Mouse (Mus musculus) adrenal gland, postnatal 36 days (tissue): ENCODE data around the gene Dclk3. TPM values are rescaled to one million over a fixed set of nuclear protein-coding genes. Genes with fewer than 3 reads are reported as not detected.
A peak's percentile ranks its signal among the peaks of the same experiment; 100 is the strongest.

Experiments
- DNase-seq, 2 experiments: peaks; one replicate each; pipeline ENCODE4 v3.0.0; 2021; ENCODE audit warnings: mixed read lengths in 1 of 2
- total RNA-seq, 2 experiments: library from RNA; stranded (reverse); gene quantifications; 2 replicates each; pipeline ENCODE4 v1.2.3; 2021

Dclk3 gene
- total RNA-seq, 2 experiments from 2014 or later, result 0.73 to 0.86 TPM

DNA sequence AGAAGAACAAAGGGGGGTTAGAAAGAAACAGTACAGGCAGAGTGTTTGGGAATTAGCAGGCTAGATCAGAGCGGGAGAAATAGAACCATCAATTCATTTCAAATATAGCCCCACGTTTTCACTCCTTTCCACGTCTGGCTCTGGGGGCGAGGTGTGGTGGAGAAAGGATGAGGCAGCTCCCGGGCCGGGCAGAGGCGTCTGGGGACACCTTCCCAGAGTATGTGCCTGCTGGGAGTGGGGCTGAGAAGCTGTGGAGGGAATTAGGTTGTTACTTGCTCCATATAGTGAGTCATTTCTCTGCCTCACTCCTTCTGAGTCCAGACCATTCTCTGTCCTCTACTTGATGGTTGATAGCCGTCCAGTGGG lies 938 bp downstream of the Dclk3 start:
- DNase-seq, result no peak

DNA sequence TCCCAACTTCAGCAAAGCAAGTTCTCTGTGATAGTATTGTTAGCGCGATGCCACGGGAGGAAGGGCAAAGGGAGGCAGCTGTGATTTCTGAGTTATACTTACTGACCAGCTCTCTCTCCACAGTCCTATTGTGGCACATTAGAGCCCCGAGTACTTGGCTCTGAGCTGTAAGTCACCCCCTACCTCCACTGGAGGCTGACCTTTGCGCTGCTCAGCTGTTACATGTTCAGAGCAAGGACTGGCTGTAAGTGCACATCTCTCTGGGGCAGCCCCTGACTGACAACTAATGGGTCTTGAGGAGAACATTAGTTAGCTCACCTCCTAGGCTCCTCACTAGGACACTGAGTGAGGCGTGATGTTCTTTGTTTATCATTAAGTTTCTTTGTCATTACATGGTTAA lies 1.6 kb downstream of the Dclk3 start:
- DNase-seq, result no peak

DNA sequence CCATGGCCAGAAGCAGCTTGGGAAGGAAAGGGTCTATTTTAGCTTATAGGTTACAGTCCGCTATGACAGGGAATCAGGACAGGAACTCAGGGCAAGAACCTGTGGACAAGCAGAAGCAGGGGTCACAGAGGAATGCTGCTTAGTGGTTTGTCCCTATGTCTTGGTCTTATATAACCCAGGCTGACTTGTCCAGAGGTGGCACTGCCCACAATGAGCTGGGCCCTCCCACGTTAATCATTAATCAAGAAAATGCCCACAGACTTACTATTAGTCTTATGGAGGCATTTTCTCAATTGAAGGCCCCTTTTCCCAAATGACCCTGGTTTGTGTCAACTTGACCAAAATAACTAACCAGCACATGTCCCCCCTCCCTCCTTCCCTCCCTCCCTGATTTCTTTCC lies 2.3 kb downstream of the Dclk3 start:
- DNase-seq, result no peak

GRCm38 (mm10) chr9:111446204-111446603 lies 7.3 kb downstream of the Dclk3 start:
- no peak for DNase-seq

GRCm38 (mm10) chr9:111448976-111449375 lies 10.1 kb downstream of the Dclk3 start:
- DNase-seq, result no peak

GRCm38 (mm10) chr9:111449880-111450279 lies 11.0 kb downstream of the Dclk3 start:
- DNase-seq, result no peak

- DNase-seq, result no peak
These were observed 12.0 kb downstream of the Dclk3 start for GRCm38 (mm10) chr9:111450853-111451404.

- DNase-seq, result no peak
These were observed 15.0 kb downstream of the Dclk3 start for GRCm38 (mm10) chr9:111453895-111454294.

GRCm38 (mm10) chr9:111457176-111457935 lies 18.5 kb downstream of the Dclk3 start:
- DNase-seq, result no peak

DNA sequence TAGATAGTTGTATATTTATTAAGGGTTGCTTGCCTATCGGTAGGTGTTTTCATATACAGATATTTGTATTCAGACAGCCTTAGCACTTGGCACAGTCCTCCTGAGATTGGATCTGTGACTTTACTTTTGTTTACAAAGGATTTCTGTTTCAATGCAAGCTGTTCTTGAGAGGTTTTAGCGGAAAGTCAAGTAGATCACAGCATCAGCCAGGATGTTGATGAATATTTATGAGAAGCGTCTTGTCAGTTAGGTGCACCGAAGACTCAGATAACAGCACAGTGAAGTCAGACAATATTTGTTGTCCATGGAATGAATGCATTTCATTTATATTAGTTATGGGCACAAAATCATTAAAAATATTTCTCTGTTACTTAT lies 19.0 kb downstream of the Dclk3 start:
- DNase-seq, result no peak

GRCm38 (mm10) chr9:111459466-111459865 lies 20.6 kb downstream of the Dclk3 start:
- DNase-seq, result no peak

GRCm38 (mm10) chr9:111460201-111460814 lies 21.4 kb downstream of the Dclk3 start:
- peak in 1 of 2 experiments; percentile 2 for DNase-seq

- no peak for DNase-seq
These were observed 22.7 kb downstream of the Dclk3 start for GRCm38 (mm10) chr9:111461415-111462103.

DNA sequence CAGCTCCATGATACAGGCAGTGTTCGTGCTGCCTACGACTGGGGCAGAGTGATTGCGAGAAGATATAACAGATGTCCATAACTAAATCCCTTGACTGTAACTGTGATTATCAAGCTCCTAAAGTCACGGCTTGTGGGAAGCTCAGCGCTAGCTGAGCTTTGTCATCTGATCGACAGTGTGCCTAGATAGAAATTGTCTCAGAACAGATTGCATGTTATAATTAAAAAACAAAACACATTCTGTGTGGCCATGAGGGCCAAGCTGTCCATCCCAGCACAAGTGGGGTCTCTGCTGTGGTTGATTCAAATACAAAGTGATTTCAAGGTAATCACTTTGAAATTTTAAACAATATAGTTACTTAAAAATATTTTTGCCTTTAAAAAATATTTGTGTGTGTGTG lies 26.8 kb downstream of the Dclk3 start:
- no peak for DNase-seq

- DNase-seq, result peak in 1 of 2 experiments; percentile 2
These were observed 35.0 kb downstream of the Dclk3 start for GRCm38 (mm10) chr9:111473686-111474457.

- no peak for DNase-seq
These were observed 35.5 kb downstream of the Dclk3 start for GRCm38 (mm10) chr9:111474458-111474745.

DNA sequence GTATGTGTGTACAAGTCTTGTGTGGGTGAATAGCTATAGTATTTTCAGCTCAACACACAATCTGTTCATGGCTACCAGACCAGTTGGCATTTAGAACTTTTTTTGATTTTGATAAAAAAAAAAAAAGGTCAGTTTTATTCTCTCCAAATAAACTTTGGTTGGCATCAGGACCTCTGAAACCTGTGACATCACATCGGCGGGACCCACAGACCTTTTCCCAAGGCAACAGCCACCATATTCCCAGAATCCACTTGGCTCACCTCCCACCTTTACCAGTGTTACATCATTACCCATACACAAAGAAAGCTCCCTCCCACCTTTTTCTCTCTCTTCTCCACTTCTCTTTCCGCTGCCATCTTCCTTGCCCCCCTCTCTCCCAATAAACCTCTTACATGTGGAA lies 36.4 kb downstream of the Dclk3 start:
- DNase-seq, result no peak

- DNase-seq, result no peak
These were observed 37.1 kb downstream of the Dclk3 start for GRCm38 (mm10) chr9:111475973-111476372.

GRCm38 (mm10) chr9:111476479-111477016 lies 37.7 kb downstream of the Dclk3 start:
- DNase-seq, result no peak

- peak in 1 of 2 experiments; percentile 19 for DNase-seq
These were observed 40.1 kb downstream of the Dclk3 start for GRCm38 (mm10) chr9:111478853-111479490.

- DNase-seq, result no peak
These were observed 42.1 kb downstream of the Dclk3 start for GRCm38 (mm10) chr9:111481011-111481410.
